Mouse (Mus musculus) midbrain, embryonic 11.5 days (tissue): ENCODE results near the gene Enox1. TPM values are rescaled to one million over a fixed set of nuclear protein-coding genes. Genes with fewer than 3 reads are reported as not detected.

Source experiments
- ATAC-seq: fragments of 200-750 bp; cut with Nextera tagmentation; 2 replicates; pipeline ENCODE4 v1.8.0; 2017; ENCODE audit warnings: moderate TSS enrichment, moderate library complexity; ENCODE audit not compliant: low FRiP score
- DNase-seq: peaks from one replicate; pipeline ENCODE4 v3.0.0; 2015; ENCODE audit warnings: low spot score; ENCODE audit errors: missing footprints
- H3K27ac ChIP-seq: fragments of 300-500 bp; sonication (generic); 2 replicates; pipeline ENCODE4 v1.5.1; 2014; ENCODE audit warnings: low read depth, low read length
- H3K27me3 ChIP-seq: fragments of 300-500 bp; sonication (generic); 2 replicates; pipeline ENCODE4 v1.6.1; 2014; ENCODE audit warnings: mild to moderate bottlenecking, low read length, moderate library complexity, mixed read lengths; ENCODE audit not compliant: control insufficient read depth, insufficient read depth
- H3K36me3 ChIP-seq: fragments of 300-500 bp; sonication (generic); 2 replicates; pipeline ENCODE4 v1.6.1; 2014; ENCODE audit warnings: mild to moderate bottlenecking, low read length, moderate library complexity, mixed read lengths; ENCODE audit not compliant: control insufficient read depth, insufficient read depth
- H3K4me1 ChIP-seq: fragments of 300-500 bp; sonication (generic); 2 replicates; pipeline ENCODE4 v1.6.1; 2014; ENCODE audit warnings: low read length; ENCODE audit not compliant: control insufficient read depth, insufficient read depth
- H3K4me2 ChIP-seq: fragments of 300-500 bp; sonication (generic); 2 replicates; pipeline ENCODE4 v1.6.1; 2014; ENCODE audit warnings: mild to moderate bottlenecking, moderate library complexity
- H3K4me3 ChIP-seq: fragments of 300-500 bp; sonication (generic); 2 replicates; pipeline ENCODE4 v1.5.1; 2014; ENCODE audit warnings: low read depth, low read length
- H3K9ac ChIP-seq: fragments of 300-500 bp; sonication (generic); 2 replicates; pipeline ENCODE4 v1.6.1; 2014; ENCODE audit warnings: low read length
- H3K9me3 ChIP-seq: fragments of 300-500 bp; sonication (generic); 2 replicates; pipeline ENCODE4 v1.6.1; 2016; ENCODE audit warnings: low read length; ENCODE audit not compliant: control insufficient read depth
- WGBS: fragments of 180-500 bp; shearing (Covaris S2); extraction: QIAGEN DNeasy Blood & Tissue Kit; methylation state at CpG from one replicate; pipeline ENCODE4 v1.1.7; 2014; 5-methylcytosine and 5-hydroxymethylcytosine counted together
- polyA plus RNA-seq: library from polyadenylated mRNA; unstranded; fragments of >200 nt; fragmentation: Nextera tagmentation; extraction: Ambion mirVana; gene quantifications from 2 replicates; pipeline ENCODE4 v1.2.1, GENCODE M21; 2014

Enox1 gene
- polyA plus RNA-seq, 1 experiment from 2014 or later, result 12.8 TPM

- H3K27ac ChIP-seq, result no peak overlapping the region
- DNase-seq (no peak), ATAC-seq (no peak)
- H3K27me3 ChIP-seq, result no peaks in the 10 kb centered on the region
- no peak overlapping the region for H3K9ac ChIP-seq
- no peaks in the 10 kb centered on the region for H3K9me3 ChIP-seq
- no peak overlapping the region for H3K4me2 ChIP-seq
- H3K4me1 ChIP-seq, result no peaks in the 10 kb centered on the region
- WGBS, result 77% methylated on average over 5 of the region's 5 CpGs
- H3K4me3 ChIP-seq, result no peak overlapping the region
- no peaks in the 10 kb centered on the region for H3K36me3 ChIP-seq
These were observed 430.6 kb downstream of the Enox1 start for GRCm38 (mm10) chr14:77587182-77587581.

GRCm38 (mm10) chr14:77593136-77593838, 436.7 kb downstream of the Enox1 start:
- Histone ChIP-seq H3K9me3 (peaks cover 4% of the 10 kb centered on the region; the same call in 1 of the 2 replicates), H3K4me1 (no peaks in the 10 kb centered on the region), H3K36me3 (no peaks in the 10 kb centered on the region), H3K9ac (no peak overlapping the region), H3K4me2 (no peak overlapping the region), H3K27ac (no peak overlapping the region), H3K4me3 (no peak overlapping the region), H3K27me3 (no peaks in the 10 kb centered on the region)
- DNase-seq (peak; percentile 65), ATAC-seq (0 out of 2 replicates have a peak, but pooled peaks have one; percentile 19)
- 78% methylated on average over 11 of the region's 11 CpGs for WGBS

GRCm38 (mm10) chr14:77596216-77597175, 439.9 kb downstream of the Enox1 start:
- Histone ChIP-seq H3K27ac (no peak overlapping the region), H3K9ac (no peak overlapping the region), H3K9me3 (peaks cover 4% of the 10 kb centered on the region; the same call in 1 of the 2 replicates), H3K4me3 (no peak overlapping the region), H3K4me1 (no peaks in the 10 kb centered on the region), H3K4me2 (no peak overlapping the region), H3K27me3 (no peaks in the 10 kb centered on the region), H3K36me3 (no peaks in the 10 kb centered on the region)
- 91% methylated on average over 14 of the region's 14 CpGs for WGBS
- DNase-seq (peak; percentile 33), ATAC-seq (no peak)

- DNase-seq (peak; percentile 81), ATAC-seq (no peak)
- no peak overlapping the region for H3K4me2 ChIP-seq
- WGBS, result 75% methylated on average over 14 of the region's 14 CpGs
- no peak overlapping the region for H3K4me3 ChIP-seq
- no peaks in the 10 kb centered on the region for H3K4me1 ChIP-seq
- no peaks in the 10 kb centered on the region for H3K36me3 ChIP-seq
- no peak overlapping the region for H3K27ac ChIP-seq
- H3K9ac ChIP-seq, result no peak overlapping the region
- peaks cover 4% of the 10 kb centered on the region; the same call in 1 of the 2 replicates for H3K9me3 ChIP-seq
- no peaks in the 10 kb centered on the region for H3K27me3 ChIP-seq
These were observed 442.6 kb downstream of the Enox1 start for GRCm38 (mm10) chr14:77599016-77599704.

- H3K9ac ChIP-seq, result no peak overlapping the region
- H3K27ac ChIP-seq, result no peak overlapping the region
- H3K4me1 ChIP-seq, result no peaks in the 10 kb centered on the region
- ATAC-seq, result no peak
- H3K27me3 ChIP-seq, result no peaks in the 10 kb centered on the region
- no peaks in the 10 kb centered on the region for H3K36me3 ChIP-seq
- H3K9me3 ChIP-seq, result peaks cover 4% of the 10 kb centered on the region; the same call in 1 of the 2 replicates
- no peak overlapping the region for H3K4me2 ChIP-seq
- 88% methylated on average over 1 of the region's 1 CpGs for WGBS
- no peak overlapping the region for H3K4me3 ChIP-seq
- DNase-seq, result no peak
These were observed 444.2 kb downstream of the Enox1 start for GRCm38 (mm10) chr14:77600773-77601172.

GRCm38 (mm10) chr14:77601446-77601845, 444.9 kb downstream of the Enox1 start:
- Histone ChIP-seq H3K4me2 (no peak overlapping the region), H3K36me3 (no peaks in the 10 kb centered on the region), H3K27ac (no peak overlapping the region), H3K9ac (no peak overlapping the region), H3K4me1 (no peaks in the 10 kb centered on the region), H3K9me3 (peaks cover 4% of the 10 kb centered on the region; the same call in 1 of the 2 replicates), H3K27me3 (no peaks in the 10 kb centered on the region), H3K4me3 (no peak overlapping the region)
- ATAC-seq, result no peak
- peak; percentile 79 for DNase-seq
- WGBS, result 84% methylated on average over 2 of the region's 2 CpGs

GRCm38 (mm10) chr14:77608182-77608839, 451.7 kb downstream of the Enox1 start:
- Histone ChIP-seq H3K9me3 (no peaks in the 10 kb centered on the region), H3K4me3 (no peak overlapping the region), H3K4me2 (no peak overlapping the region), H3K4me1 (no peaks in the 10 kb centered on the region), H3K36me3 (no peaks in the 10 kb centered on the region), H3K27me3 (no peaks in the 10 kb centered on the region), H3K9ac (no peak overlapping the region), H3K27ac (no peak overlapping the region)
- no peak for DNase-seq
- WGBS, result 81% methylated on average over 5 of the region's 5 CpGs
- ATAC-seq, result no peak

GRCm38 (mm10) chr14:77615201-77615600, 458.6 kb downstream of the Enox1 start:
- 93% methylated on average over 16 of the region's 16 CpGs for WGBS
- Histone ChIP-seq H3K9ac (no peak overlapping the region), H3K27me3 (no peaks in the 10 kb centered on the region), H3K4me3 (no peak overlapping the region), H3K4me1 (no peaks in the 10 kb centered on the region), H3K4me2 (no peak overlapping the region), H3K27ac (no peak overlapping the region), H3K36me3 (no peaks in the 10 kb centered on the region), H3K9me3 (no peaks in the 10 kb centered on the region)
- DNase-seq (no peak), ATAC-seq (no peak)
